Mouse (Mus musculus) forebrain, postnatal 0 days (tissue): ENCODE data around the gene Hist1h2bb. TPM values are rescaled to one million over a fixed set of nuclear protein-coding genes. Genes with fewer than 3 reads are reported as not detected.
"Not testable (repeated sequence)": the region's sequence is repeated elsewhere in the genome, so short reads cannot be mapped to it uniquely, and the experiment has no call there.

Experiments used
- ATAC-seq: fragments of 200-750 bp; cut with Nextera tagmentation; 2 replicates; pipeline ENCODE4 v1.8.0; 2017; ENCODE audit warnings: mild to moderate bottlenecking, moderate library complexity
- DNase-seq: peaks from one replicate; pipeline ENCODE4 v3.0.0-alpha.2; 2015
- H3K27ac ChIP-seq: fragments of 300-500 bp; sonication (generic); 2 replicates; pipeline ENCODE4 v1.5.1; 2014; ENCODE audit warnings: low read depth, mild to moderate bottlenecking, antibody characterized with exemption, low read length, moderate library complexity, mixed read lengths
- H3K27me3 ChIP-seq: fragments of 300-500 bp; sonication (generic); 2 replicates; pipeline ENCODE4 v1.6.1; 2014; ENCODE audit warnings: mild to moderate bottlenecking, low read length, mixed read lengths; ENCODE audit not compliant: insufficient read depth
- H3K36me3 ChIP-seq: fragments of 300-500 bp; sonication (generic); 2 replicates; pipeline ENCODE4 v1.6.1; 2014; ENCODE audit warnings: mild to moderate bottlenecking, moderate library complexity; ENCODE audit not compliant: insufficient read depth
- H3K4me1 ChIP-seq: fragments of 300-500 bp; sonication (generic); 2 replicates; pipeline ENCODE4 v1.6.1; 2014; ENCODE audit warnings: antibody characterized with exemption; ENCODE audit not compliant: insufficient read depth
- H3K4me2 ChIP-seq: fragments of 300-500 bp; sonication (generic); 2 replicates; pipeline ENCODE4 v1.6.1; 2014; ENCODE audit warnings: low read depth, mild to moderate bottlenecking, moderate library complexity
- H3K4me3 ChIP-seq: fragments of 300-500 bp; sonication (generic); 2 replicates; pipeline ENCODE4 v1.5.1; 2014; ENCODE audit warnings: low read depth, low read length, mixed read lengths
- H3K9ac ChIP-seq: fragments of 300-500 bp; sonication (generic); 2 replicates; pipeline ENCODE4 v1.6.1; 2014; ENCODE audit warnings: mild to moderate bottlenecking
- H3K9me3 ChIP-seq: fragments of 300-500 bp; sonication (generic); 2 replicates; pipeline ENCODE4 v1.6.1; 2016; ENCODE audit warnings: low read length
- CTCF ChIP-seq: sonication (generic); IDR thresholded peaks from 2 replicates; pipeline ENCODE4 v1.5.1; 2016; ENCODE audit warnings: antibody characterized with exemption, control low read depth, low read depth
- WGBS: fragments of 180-500 bp; shearing (Covaris S2); extraction: QIAGEN DNeasy Blood & Tissue Kit; methylation state at CpG from one replicate; pipeline ENCODE4 v1.1.7; 2014; 5-methylcytosine and 5-hydroxymethylcytosine counted together
- polyA plus RNA-seq: library from polyadenylated mRNA; unstranded; fragments of >200 nt; fragmentation: Nextera tagmentation; extraction: Ambion mirVana; gene quantifications from 2 replicates; pipeline ENCODE4 v1.2.1, GENCODE M21; 2015
- total RNA-seq: library from RNA; depleted of rRNA; stranded (reverse); fragments of >200 nt; gene quantifications from 2 replicates; pipeline ENCODE4 v1.2.3, GENCODE M21; 2014; rRNA removed

The Hist1h2bb gene
- total RNA-seq (647 and 680 TPM in 2 replicates), polyA plus RNA-seq (not detected in 2 replicates)

GRCm38 (mm10) chr13:23746201-23747080 lies at the start of gene Hist1h2bb:
Hist1h2bb (plus strand) TSS chr13:23746734.
- not testable (repeated sequence) for H3K4me1 ChIP-seq, H3K9me3 ChIP-seq, H3K36me3 ChIP-seq, H3K27me3 ChIP-seq
- DNase-seq, result peak; percentile 87
- Histone ChIP-seq H3K27ac (peak within 1 kb of the TSS; percentile 94), H3K4me2 (peak within 1 kb of the TSS; percentile 78), H3K9ac (peak within 1 kb of the TSS; percentile 50), H3K4me3 (peak within 1 kb of the TSS; percentile 41)
- peak; percentile 93 for ATAC-seq
- WGBS, result under 1% methylated on average over 36 of the region's 58 CpGs
- peak; percentile 21; the same call in 1 of the 2 replicates for TF ChIP-seq CTCF

GRCm38 (mm10) chr13:23697491-23698299 lies 48.8 kb upstream of the Hist1h2bb start:
- Histone ChIP-seq H3K9me3 (no peaks in the 10 kb centered on the region), H3K27me3 (no peaks in the 10 kb centered on the region), H3K4me1 (no peaks in the 10 kb centered on the region), H3K9ac (peak overlapping the region; percentile 63), H3K36me3 (no peaks in the 10 kb centered on the region), H3K4me2 (peak overlapping the region; percentile 70), H3K27ac (peak overlapping the region; percentile 86), H3K4me3 (peak overlapping the region; percentile 40)
- peak; percentile 77 for TF ChIP-seq CTCF
- DNase-seq (peak; percentile 78), ATAC-seq (peak; percentile 75)
- WGBS, result under 1% methylated on average over 22 of the region's 32 CpGs

GRCm38 (mm10) chr13:23698300-23698693 lies 48.2 kb upstream of the Hist1h2bb start, which contains the start of gene Hist1h4c:
Hist1h4c (minus strand) TSS chr13:23698454.
- H3K36me3 ChIP-seq, result no peaks in the 10 kb centered on the region
- peak within 1 kb of the TSS; percentile 86 for H3K27ac ChIP-seq
- H3K4me2 ChIP-seq, result peak within 1 kb of the TSS; percentile 70
- H3K4me3 ChIP-seq, result peak within 1 kb of the TSS; percentile 40
- WGBS, result 1% methylated on average over 22 of the region's 22 CpGs
- H3K4me1 ChIP-seq, result no peaks in the 10 kb centered on the region
- no peaks in the 10 kb centered on the region for H3K27me3 ChIP-seq
- peak within 1 kb of the TSS; percentile 63 for H3K9ac ChIP-seq
- peak; percentile 96 for ATAC-seq
- H3K9me3 ChIP-seq, result no peaks in the 10 kb centered on the region
- TF ChIP-seq CTCF, result peak; percentile 37
- peak; percentile 99 for DNase-seq

GRCm38 (mm10) chr13:23698996-23699395 lies 47.5 kb upstream of the Hist1h2bb start:
- no peak overlapping the region; the same call in 1 of the 2 replicates for H3K9ac ChIP-seq
- DNase-seq (no peak), ATAC-seq (no peak)
- H3K4me1 ChIP-seq, result no peaks in the 10 kb centered on the region
- H3K4me3 ChIP-seq, result no peak overlapping the region
- no peaks in the 10 kb centered on the region for H3K27me3 ChIP-seq
- H3K4me2 ChIP-seq, result peak overlapping the region; percentile 70
- no peaks in the 10 kb centered on the region for H3K9me3 ChIP-seq
- WGBS, result 42% methylated on average over 6 of the region's 6 CpGs
- no peaks in the 10 kb centered on the region for H3K36me3 ChIP-seq
- TF ChIP-seq CTCF, result no peak
- H3K27ac ChIP-seq, result no peak overlapping the region

GRCm38 (mm10) chr13:23699767-23700166 lies 46.8 kb upstream of the Hist1h2bb start:
- 0 out of 2 replicates have a peak, but pooled peaks have one; percentile 4 for TF ChIP-seq CTCF
- H3K4me3 ChIP-seq, result no peak overlapping the region
- no peak overlapping the region for H3K4me2 ChIP-seq
- H3K27ac ChIP-seq, result no peak overlapping the region
- no peaks in the 10 kb centered on the region for H3K27me3 ChIP-seq
- no peaks in the 10 kb centered on the region for H3K9me3 ChIP-seq
- no peak for ATAC-seq
- no peak for DNase-seq
- H3K9ac ChIP-seq, result no peak overlapping the region
- H3K36me3 ChIP-seq, result no peaks in the 10 kb centered on the region
- H3K4me1 ChIP-seq, result no peaks in the 10 kb centered on the region
- WGBS, result 70% methylated on average over 3 of the region's 3 CpGs

GRCm38 (mm10) chr13:23700786-23701520 lies 45.6 kb upstream of the Hist1h2bb start:
- Histone ChIP-seq H3K4me3 (no peak overlapping the region), H3K27ac (no peak overlapping the region), H3K9ac (no peak overlapping the region), H3K4me2 (no peak overlapping the region), H3K4me1 (no peaks in the 10 kb centered on the region), H3K36me3 (no peaks in the 10 kb centered on the region), H3K27me3 (no peaks in the 10 kb centered on the region), H3K9me3 (no peaks in the 10 kb centered on the region)
- peak; percentile 87 for TF ChIP-seq CTCF
- peak; percentile 32 for ATAC-seq
- DNase-seq, result peak; percentile 70
- WGBS, result 35% methylated on average over 8 of the region's 8 CpGs
